Mouse (Mus musculus) testis, adult 2 months (tissue): ENCODE measurements at regions not wholly inside any gene's neighbourhood (a gene's known extent, or its start where the extent isn't known, plus 50 kb on each side); places are given as distances from the start of the nearest gene placed in this dataset.

Source experiments
- H3K27ac ChIP-seq: fragments of 200-500 bp; 2 replicates; pipeline ENCODE4 v1.5.1; 2012; ENCODE audit warnings: low read depth, low read length; ENCODE audit not compliant: control insufficient read depth, insufficient read depth
- H3K27me3 ChIP-seq: fragments of 200-500 bp; 2 replicates; pipeline ENCODE4 v1.6.1; 2012; ENCODE audit warnings: mild to moderate bottlenecking, low read length, moderate library complexity; ENCODE audit not compliant: control insufficient read depth, insufficient read depth
- H3K36me3 ChIP-seq: fragments of 200-500 bp; 2 replicates; pipeline ENCODE4 v1.6.1; 2012; ENCODE audit warnings: mild to moderate bottlenecking, low read length; ENCODE audit not compliant: control insufficient read depth, insufficient read depth
- H3K4me1 ChIP-seq: fragments of 200-500 bp; 2 replicates; pipeline ENCODE4 v1.6.1; 2012; ENCODE audit warnings: low read length; ENCODE audit not compliant: control insufficient read depth, insufficient read depth
- H3K4me3 ChIP-seq: fragments of 200-500 bp; 2 replicates; pipeline ENCODE4 v1.5.1; 2012; ENCODE audit warnings: low read depth, mild to moderate bottlenecking, low read length, moderate library complexity, mixed read lengths; ENCODE audit not compliant: control insufficient read depth
- CTCF ChIP-seq: fragments of 200-500 bp; IDR thresholded peaks from 2 replicates; pipeline ENCODE4 v1.5.1; 2012; ENCODE audit warnings: low read depth, mild to moderate bottlenecking, inconsistent platforms, low read length, moderate library complexity; ENCODE audit not compliant: control insufficient read depth, insufficient read depth, insufficient replicate concordance
- POLR2A ChIP-seq: fragments of 200-500 bp; IDR thresholded peaks from 2 replicates; pipeline ENCODE4 v1.6.1; 2012; ENCODE audit warnings: low read depth, mild to moderate bottlenecking, inconsistent platforms, low read length, moderate library complexity; ENCODE audit not compliant: control insufficient read depth

- TF ChIP-seq CTCF (no peak), POLR2A (no peak)
- H3K27me3 ChIP-seq, result no peaks in the 10 kb centered on the region
- no peaks in the 10 kb centered on the region for H3K36me3 ChIP-seq
- H3K27ac ChIP-seq, result no peak overlapping the region
- H3K4me1 ChIP-seq, result no peaks in the 10 kb centered on the region
- H3K4me3 ChIP-seq, result no peak overlapping the region
These were observed 240.8 kb downstream of the Cxcl12 start for GRCm38 (mm10) chr6:117408971-117409783.

GRCm38 (mm10) chr6:117414926-117415325 lies 246.6 kb downstream of the Cxcl12 start:
- Histone ChIP-seq H3K36me3 (no peaks in the 10 kb centered on the region), H3K4me3 (no peak overlapping the region), H3K27me3 (no peaks in the 10 kb centered on the region), H3K27ac (no peak overlapping the region), H3K4me1 (no peaks in the 10 kb centered on the region)
- TF ChIP-seq POLR2A, result no peak
- TF ChIP-seq CTCF, result no peak

GRCm38 (mm10) chr6:117415901-117416300 lies 247.6 kb downstream of the Cxcl12 start:
- TF ChIP-seq POLR2A, result no peak
- TF ChIP-seq CTCF, result no peak
- no peaks in the 10 kb centered on the region for H3K27me3 ChIP-seq
- no peaks in the 10 kb centered on the region for H3K36me3 ChIP-seq
- H3K4me3 ChIP-seq, result no peak overlapping the region
- H3K4me1 ChIP-seq, result no peaks in the 10 kb centered on the region
- H3K27ac ChIP-seq, result no peak overlapping the region

DNA sequence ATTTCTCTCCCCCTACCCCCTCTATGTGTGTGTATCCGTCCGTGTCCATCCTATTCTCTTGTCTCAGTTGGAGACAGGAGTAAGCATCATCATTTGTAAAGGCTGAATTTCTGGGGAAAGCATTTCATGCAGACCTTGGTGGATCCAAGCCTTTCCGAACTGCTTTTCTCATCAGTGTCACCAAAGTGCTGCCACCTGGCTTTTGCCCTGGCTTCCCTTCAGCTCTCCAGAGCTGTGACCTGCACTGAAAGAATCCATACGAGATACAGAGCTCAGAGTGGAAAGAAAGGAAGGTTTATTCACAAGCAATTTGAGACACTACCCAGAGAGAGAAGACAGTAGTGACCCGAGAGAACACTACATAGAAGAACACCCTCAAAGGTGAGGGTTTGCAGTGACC lies 248.1 kb downstream of the Cxcl12 start:
- H3K27ac ChIP-seq, result no peak overlapping the region
- no peak for TF ChIP-seq POLR2A
- no peak for TF ChIP-seq CTCF
- no peak overlapping the region for H3K4me3 ChIP-seq
- H3K27me3 ChIP-seq, result no peaks in the 10 kb centered on the region
- no peaks in the 10 kb centered on the region for H3K4me1 ChIP-seq
- no peaks in the 10 kb centered on the region for H3K36me3 ChIP-seq

- H3K4me3 ChIP-seq, result no peak overlapping the region
- TF ChIP-seq POLR2A (no peak), CTCF (no peak)
These were observed 254.7 kb downstream of the Cxcl12 start for GRCm38 (mm10) chr6:117422846-117423573.

DNA sequence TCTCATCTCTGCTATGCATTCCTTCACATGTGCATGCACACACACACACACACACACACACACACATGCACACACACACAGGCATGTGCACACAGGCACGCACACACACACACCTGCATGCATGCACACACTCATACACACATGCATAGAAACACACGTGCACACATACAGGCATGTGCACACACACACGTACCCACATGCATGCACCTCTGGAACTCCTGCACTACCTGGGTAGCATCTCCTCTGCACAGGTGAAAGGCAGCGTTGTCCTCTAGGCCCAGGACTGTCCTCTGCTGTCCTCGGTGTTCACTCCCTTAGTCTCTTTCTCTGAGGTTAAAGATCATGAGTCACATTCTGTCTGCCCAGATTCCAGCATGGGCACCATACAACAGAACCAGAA lies 258.0 kb downstream of the Cxcl12 start:
- Histone ChIP-seq H3K27ac (no peak overlapping the region), H3K36me3 (no peaks in the 10 kb centered on the region), H3K4me3 (no peak overlapping the region), H3K4me1 (no peaks in the 10 kb centered on the region), H3K27me3 (no peaks in the 10 kb centered on the region)
- no peak for TF ChIP-seq CTCF
- TF ChIP-seq POLR2A, result no peak

More at GRCm38 (mm10) chr6:117422846-117423573, 254.7 kb downstream of the Cxcl12 start:
- no peaks in the 10 kb centered on the region for H3K4me1 ChIP-seq
- H3K27ac ChIP-seq, result no peak overlapping the region
- no peaks in the 10 kb centered on the region for H3K36me3 ChIP-seq
- no peaks in the 10 kb centered on the region for H3K27me3 ChIP-seq

DNA sequence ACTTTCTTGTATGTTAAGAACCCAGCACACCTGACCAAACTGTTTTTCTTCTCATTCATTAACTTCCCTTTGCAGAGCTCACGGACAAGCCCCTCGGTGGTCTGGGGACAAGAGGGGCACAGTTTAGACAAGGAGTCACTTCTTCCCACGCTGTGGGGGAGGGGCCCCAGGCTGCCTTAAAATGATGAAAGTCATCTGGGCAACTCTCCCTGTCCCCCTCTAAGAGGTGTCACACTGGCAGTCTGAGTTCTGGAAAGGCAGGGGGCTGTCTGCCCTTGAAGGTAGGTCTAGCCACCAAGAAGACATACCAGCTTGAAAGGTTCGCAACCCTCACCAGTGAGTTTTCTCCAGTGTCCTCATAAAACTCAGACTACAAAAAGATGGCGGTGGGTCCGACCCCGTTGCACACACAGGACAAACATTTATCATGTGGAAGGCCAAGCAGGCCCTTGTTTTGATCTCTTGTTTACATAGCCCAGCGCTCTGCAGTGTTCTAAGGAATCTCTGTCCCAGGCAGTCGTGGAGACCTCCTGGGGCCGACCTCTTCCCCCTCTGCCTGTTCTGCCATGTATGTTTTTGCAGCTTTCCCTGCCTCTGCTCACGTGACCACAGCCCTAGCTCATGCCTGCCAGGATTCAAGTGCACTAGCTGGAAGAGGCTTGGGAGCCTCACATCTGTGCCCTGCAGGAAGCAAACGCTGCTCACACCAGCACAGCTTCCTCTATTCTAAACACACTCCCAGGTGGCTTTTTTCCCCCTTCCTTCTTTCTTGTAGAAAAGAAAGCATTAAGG lies 259.2 kb downstream of the Cxcl12 start:
- no peaks in the 10 kb centered on the region for H3K4me1 ChIP-seq
- TF ChIP-seq CTCF, result no peak
- no peak for TF ChIP-seq POLR2A
- H3K36me3 ChIP-seq, result no peaks in the 10 kb centered on the region
- H3K27ac ChIP-seq, result no peak overlapping the region
- H3K27me3 ChIP-seq, result no peaks in the 10 kb centered on the region
- no peak overlapping the region for H3K4me3 ChIP-seq
